Mouse (Mus musculus): ENCODE data around the gene Gm11032.
A peak's percentile ranks its signal among the peaks of the same experiment; 100 is the strongest.
"Not testable (repeated sequence)": the region's sequence is repeated elsewhere in the genome, so short reads cannot be mapped to it uniquely, and the experiment has no call there.

Gene Gm11032

DNA sequence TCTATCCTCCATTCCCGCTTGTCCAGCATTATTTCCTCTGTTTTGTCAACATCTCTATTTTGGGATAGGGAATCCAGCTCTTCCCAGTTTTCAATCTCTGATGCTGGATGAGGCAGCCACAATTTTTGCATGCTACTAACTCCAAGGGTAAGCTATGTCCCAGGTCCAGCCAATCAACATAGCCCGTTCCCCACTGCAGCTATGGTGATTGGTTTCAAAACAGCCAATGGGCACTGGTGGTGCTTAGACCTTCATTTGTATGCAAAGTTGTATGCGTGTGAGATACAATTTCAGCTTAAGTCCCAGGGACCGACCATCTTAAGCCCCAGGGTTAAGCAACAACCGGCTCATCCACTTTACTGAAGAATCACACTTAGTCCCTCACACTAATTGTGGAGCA is 3.1 kb downstream of the Gm11032 start:
- no peak for DNase-seq (ENCODE audit: low read depth in 1 of 2, low spot score in 2 of 2)

DNA sequence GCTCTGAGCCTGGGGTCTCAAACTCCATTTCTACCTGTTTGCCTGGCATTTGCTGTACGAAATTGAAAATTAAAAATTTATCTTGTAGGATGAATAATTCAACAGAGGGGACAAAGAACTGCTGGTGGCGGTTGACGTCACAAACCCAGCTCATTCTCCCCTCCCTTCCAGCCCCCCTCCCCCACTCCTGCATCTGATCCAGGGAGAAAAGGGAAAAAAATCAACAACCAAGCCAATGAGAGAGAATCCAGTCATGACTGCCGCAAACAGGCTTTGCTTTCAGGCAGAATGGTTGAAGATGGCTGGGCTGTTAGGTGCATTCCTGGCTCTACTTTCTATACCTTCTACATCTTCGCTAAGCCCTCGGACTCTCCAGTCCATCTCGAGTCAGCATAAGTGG is 6.1 kb downstream of the Gm11032 start:
- DNase-seq (ENCODE audit: low read depth in 1 of 2, low spot score in 2 of 2), result no peak

DNA sequence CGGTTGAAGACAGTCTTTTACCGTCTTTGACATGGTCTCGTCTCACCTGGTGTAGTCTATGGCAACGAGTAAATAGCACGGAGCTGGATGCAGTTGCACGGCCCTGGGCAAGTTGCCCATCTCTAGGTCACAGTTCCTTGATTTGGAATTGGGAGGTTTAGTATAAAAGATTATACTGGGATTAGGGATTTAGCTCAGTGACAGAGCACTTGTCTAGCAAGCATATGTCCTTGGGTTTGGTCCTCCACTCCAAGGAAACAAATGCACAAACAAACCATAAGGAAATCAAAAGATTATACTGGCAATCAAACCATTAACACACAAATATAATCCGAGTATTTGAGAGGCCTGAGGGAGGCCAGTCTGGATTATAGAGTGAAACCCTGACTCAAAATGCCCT is 7.8 kb downstream of the Gm11032 start:
- no peak for DNase-seq (ENCODE audit: low read depth in 1 of 2, low spot score in 2 of 2)

DNA sequence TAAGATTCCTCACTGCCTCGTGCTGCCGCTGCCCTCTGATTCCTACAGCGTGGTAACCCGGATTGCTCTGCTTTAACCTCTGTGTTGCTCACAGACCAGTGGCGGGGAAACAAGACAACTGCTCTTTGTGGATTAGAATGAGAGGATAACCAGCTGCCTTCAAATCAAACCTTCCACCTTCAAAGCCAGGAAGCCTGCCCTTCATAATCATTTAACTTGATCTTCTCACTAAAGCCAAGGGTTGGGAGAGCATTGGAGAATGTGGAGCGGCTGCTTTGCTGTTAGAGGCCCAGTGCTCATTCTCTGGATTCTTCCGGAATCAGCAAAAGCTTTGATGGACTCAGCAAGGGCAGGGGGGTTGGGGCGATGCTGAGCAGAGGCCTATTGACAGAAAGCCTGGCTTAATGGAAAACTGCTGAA is 10.0 kb downstream of the Gm11032 start:
- DNase-seq (ENCODE audit: low read depth in 1 of 2, low spot score in 2 of 2), result no peak

DNA sequence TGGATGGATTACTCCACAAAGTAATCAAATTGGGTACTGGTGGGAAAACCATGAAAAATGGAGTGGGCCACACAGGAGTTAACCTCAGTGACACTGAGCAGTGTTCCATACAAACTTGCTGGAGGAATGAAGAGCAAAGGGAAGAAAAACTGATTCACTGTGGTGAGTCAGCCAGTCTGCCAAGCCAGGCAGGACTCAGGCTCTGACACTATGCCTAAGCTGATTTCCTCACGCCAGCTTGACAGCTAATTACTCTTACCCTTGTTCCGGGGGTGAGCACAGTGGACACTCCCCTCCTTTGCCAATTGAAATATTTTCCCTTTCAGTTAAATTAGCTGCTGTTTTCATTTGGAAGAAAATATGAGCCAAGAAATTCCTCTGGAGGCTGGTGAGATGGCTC is 13.6 kb downstream of the Gm11032 start:
- no peak for DNase-seq (ENCODE audit: low read depth in 1 of 2, low spot score in 2 of 2)

DNA sequence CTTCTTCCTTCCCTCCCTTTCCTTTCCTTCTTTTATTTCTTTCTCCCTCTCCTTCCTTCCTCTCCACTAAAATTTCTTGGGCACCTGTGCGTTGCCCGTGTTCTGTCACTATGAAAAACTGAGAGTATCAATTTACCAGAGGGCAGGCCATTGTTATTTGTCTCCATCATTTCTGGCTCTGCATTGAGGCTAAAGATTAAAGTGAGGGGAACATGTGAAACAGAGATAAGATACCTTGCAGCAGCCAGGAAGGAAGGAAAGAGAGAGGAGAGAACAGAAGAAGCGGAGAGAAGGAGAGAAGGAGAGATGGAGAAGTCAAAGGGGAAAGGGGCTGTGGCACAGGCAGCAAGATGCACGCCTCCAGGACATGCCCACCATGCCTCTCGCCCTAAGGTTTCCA is 14.5 kb downstream of the Gm11032 start:
- no peak for DNase-seq (ENCODE audit: low read depth in 1 of 2, low spot score in 2 of 2)

DNA sequence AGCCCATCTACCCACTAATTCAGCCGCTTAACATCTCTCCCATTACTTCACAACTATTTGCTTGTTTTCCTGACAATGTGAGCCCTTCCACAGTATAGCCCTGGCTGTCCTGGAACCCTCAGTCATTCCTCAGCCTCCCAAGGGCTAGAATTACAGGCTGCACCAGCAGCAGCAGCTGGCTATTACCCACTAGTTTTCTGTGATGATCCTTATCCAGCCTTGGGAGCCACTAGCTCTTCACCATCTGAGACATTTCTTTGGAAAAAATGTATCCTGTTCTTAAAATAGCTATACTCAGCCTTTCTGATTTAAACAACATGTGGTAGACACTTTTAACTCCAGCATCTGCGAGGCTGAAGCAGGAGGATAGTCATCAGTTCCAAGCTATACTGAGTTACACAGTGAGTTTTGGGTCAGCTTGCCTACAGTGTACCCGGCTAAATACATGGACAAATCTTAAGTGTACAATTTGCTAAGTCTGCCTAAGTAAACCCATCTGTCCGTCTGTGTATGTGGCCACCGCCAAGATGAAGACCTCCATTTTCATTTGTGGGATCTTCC is 17.0 kb downstream of the Gm11032 start:
- no peak for DNase-seq (ENCODE audit: low read depth in 1 of 2, low spot score in 2 of 2)

DNA sequence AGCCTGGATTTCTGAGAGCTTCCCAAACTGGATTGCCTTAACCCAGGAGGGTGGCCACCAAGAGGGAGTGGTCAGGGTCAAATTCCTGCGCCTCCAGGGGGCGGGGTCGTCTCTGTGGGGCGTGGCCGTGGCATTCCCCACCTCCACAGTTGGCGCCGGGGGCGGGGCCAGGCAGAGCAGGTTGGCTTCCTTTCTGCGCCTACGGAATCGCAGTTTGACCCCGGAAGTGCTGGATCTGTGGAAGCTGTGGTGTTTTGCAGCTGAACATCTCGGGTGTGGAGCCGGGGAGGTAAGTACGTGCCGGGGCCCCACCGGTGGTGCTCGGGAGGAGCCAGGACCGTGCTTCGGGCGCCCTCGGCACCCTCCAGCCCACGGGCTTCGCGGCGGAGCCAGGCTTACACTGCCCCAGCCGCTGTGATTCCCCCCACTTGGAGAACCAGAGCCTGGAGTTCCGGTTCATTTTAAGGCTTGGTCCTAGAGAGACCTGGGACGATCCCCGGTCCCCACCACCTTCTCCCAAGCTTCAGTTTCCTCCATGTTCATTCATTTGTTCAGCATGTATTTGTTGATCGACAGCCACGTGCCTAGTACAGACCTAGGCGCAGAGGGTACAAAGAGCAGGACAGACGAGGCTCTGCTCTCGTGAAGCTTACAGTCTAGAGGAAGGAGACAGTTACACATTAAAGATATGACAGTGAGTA is 17.8 kb downstream of the Gm11032 start, which contains the start of gene Ascc2:
Gene Ascc2 (plus strand): TSS at position 214 of the 701 bp plus-strand sequence.
- peak; percentile 66 to 80 for DNase-seq (ENCODE audit: low read depth in 1 of 2, low spot score in 2 of 2)

DNA sequence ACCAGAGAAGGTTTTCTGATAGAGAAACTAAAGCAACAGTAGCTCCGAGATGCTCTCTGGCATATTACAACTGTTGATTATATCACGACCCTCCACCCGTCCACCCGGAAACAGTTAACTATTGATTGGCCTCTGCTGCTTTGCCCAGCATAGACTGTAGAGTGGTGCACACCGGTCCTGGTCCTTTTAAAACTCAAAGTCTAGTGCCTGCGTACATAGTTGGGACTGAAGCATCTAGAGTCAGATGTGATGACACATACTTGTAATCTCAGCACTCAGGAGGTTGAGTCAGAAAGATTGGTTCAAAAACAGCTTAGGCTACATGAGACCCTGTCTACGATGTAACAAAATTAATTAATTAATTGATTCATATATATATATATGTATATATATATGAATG is 18.4 kb downstream of the Gm11032 start:
- DNase-seq (ENCODE audit: low read depth in 1 of 2, low spot score in 2 of 2), result no peak

DNA sequence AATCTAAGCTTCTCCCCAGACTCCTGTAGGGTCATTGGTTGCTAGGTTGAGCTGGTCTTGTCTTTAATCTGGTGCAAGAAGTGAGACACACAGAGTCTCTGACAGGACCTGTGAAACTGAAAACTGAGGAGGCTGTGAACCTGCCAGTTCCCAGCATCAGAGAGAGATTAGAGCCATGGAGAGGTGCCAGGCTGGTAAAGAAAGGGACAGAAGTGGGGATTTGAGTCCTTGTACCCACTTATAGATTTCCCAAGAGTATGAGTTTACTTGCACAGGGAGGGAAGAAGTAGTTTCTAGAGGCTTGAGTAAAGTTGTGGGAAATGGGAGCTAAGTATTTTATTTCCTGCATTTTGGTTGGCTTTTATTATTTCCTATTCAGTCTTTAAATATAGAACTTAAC is 21.3 kb downstream of the Gm11032 start:
- no peak for DNase-seq (ENCODE audit: low read depth in 1 of 2, low spot score in 2 of 2)

DNA sequence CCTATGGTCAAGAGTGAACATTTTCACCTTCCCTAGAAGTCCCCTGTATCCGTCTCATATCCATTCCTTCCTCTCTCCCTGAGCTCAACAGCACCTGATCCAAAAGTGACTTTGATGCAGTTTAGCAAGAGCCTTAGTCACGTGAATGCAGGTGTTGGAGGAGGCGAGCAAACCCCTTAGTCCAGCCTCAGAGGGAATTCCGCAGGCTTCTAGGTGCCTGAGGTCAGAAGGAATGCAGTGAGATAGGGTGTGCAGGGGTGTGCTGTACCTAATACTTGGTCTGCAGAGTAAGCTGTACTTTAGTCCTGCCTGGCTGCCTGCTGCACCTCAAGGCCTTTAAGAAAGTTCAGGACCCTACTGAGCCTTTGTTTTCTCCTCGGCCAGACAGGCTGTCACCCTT is 23.9 kb downstream of the Gm11032 start:
- DNase-seq (ENCODE audit: low read depth in 1 of 2, low spot score in 2 of 2), result no peak

DNA sequence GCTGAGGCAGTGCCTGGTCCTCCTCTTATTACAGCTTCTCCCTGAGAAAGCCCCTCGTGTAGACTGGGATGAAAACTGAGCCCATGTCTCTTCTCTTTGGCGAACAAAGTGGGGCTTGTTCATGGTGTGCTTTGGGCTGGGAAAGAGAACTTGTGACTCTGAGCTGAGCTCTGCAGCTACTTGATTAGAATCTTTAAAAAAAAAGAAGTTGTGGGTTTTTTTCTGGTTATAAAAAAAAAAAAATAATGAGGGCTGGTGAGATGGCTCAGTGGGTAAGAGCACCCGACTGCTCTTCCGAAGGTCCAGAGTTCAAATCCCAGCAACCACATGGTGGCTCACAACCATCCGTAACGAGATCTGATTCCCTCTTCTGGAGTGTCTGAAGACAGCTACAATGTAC is 25.3 kb downstream of the Gm11032 start:
- DNase-seq (ENCODE audit: low read depth in 1 of 2, low spot score in 2 of 2), result not testable (repeated sequence)

DNA sequence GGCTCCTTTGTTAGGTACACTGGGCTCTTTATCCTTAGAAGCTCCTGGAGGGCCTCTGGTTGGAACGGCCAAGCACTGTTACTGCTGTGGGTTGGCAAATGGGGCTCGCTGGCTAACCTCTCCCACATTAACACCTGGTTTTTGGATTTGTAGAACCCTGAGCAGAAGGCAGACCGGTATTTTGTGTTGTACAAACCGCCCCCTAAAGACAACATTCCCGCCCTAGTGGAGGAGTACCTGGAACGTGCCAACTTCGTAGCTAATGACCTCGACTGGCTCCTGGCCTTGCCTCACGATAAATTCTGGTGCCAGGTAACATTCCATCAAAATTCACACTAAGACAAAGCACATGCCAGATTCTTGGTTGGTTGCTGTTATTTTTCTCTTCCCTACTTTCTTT is 26.5 kb downstream of the Gm11032 start:
- DNase-seq (ENCODE audit: low read depth in 1 of 2, low spot score in 2 of 2), result no peak

DNA sequence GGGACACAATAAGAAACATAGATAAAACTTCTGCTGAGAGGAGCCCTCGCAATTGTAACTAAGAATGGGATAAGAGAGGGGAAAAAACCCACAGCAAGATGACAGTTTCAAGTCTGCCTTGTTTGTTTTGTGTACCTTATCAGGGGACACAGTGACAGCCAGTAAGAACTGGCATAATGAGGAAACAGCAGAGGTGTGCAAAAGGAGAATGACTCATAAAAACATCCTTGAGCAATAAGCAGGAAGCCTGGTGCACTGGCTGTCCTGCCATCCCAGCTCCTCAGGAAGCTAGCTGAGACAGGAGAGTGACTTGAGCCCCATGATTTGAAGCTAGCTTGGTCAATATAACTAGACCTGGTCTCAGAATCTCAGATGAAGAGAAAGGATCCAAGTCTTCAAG is 40.0 kb downstream of the Gm11032 start:
- no peak for DNase-seq (ENCODE audit: low read depth in 1 of 2, low spot score in 2 of 2)

DNA sequence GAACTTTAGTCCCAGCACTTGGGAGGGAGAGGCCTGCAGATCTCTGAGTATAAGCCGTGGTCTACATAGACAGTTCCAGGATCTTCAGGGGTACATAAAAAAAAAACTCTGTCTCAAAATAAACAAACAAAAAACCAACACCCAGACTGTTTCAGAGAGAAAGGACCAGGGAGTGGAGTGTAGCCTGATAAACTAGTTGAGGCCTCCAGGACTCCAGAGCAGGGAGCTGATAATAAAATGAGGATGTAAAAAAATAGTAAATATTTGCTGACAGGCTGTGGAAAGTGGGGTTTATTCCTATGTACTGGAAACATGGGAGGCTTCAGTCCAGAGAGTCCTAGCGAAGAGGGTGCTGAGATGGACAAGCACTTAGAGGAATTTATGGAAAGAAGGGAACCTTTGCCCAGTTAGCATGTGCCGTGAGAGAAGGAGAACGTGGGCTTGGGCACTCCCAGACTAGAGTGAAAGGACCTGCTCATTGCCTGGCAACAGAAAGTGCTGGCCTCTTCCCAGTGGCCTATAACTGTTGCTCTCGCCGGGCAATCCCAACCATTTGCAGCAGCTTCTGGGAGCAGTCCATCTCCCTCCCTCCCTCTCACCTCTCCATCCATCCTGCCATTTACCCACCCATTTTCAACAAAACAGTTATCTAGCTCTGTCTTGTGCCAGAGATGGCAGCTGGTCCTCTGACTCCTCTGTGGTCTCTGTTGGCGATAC is 40.6 kb downstream of the Gm11032 start:
- DNase-seq (ENCODE audit: low read depth in 1 of 2, low spot score in 2 of 2), result no peak

DNA sequence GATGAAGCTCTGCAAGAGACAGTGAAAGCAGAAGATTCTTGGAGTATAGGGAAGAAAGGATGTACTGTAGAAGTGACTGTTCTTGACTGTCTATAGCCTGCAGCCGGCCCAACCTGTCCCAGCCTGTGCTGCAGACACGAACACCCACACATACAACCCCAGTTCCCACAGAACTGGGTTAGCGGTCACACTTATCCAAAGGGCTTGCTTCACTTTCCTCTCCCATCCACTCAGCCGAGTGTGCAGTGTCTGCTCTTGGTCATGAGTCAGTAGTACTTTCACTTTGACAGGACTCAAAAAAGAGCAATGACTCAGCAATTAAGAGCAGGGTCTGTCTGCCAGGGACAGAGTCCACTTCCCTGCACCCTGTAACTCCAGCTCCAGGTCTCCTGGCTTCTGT is 41.5 kb downstream of the Gm11032 start:
- DNase-seq (ENCODE audit: low read depth in 1 of 2, low spot score in 2 of 2), result no peak

DNA sequence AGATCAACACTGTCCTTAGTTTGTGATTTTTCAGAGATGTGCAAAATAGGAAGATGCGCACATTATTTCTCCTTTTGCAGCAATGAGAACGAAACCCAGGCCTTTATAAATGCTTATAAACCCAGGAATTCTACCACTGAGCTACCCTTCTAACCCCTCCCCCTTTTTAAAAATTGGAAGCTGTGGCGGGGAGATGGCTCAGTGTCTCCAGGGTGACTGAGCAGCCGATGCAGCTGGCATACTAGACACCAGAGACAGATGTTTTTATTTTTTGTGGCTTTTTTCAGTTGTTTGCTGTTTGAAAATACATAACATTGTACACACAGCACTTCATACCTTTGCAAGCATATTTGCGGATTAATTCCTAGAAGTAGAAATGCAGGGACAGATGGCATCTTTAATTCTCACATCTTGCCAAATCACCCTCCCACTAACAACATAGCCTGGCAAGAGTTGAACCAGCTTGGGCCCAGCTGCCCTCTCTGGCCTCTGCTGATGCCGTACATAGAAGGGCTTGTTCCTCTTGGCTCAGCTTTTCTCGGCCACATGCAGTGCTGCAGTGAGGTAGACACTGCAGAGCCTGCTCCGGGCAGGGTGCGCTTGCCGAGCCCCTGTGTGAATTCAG is 42.1 kb downstream of the Gm11032 start:
- no peak for DNase-seq (ENCODE audit: low read depth in 1 of 2, low spot score in 2 of 2)

DNA sequence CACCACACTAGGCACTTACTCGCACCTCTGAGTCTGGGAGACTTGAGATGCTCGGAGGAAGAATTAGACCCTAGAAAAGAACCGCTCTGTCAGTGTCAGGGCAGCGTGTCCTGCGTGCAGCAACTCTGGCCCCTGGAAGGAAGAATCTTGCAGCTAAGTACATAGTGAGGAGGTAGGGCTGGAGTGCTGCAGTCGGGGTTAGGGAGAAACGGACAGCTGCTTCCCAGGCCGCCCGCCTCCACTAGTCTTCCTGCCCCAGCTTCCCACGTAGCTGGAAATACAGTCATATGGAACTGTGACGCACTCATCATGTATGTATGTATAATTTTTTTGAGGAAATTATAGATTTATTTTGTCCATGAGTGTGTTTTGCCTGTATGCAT is 42.6 kb downstream of the Gm11032 start:
- no peak for DNase-seq (ENCODE audit: low read depth in 1 of 2, low spot score in 2 of 2)
